Mouse (Mus musculus): ENCODE measurements around the gene Cfd.

Gene Cfd

DNA sequence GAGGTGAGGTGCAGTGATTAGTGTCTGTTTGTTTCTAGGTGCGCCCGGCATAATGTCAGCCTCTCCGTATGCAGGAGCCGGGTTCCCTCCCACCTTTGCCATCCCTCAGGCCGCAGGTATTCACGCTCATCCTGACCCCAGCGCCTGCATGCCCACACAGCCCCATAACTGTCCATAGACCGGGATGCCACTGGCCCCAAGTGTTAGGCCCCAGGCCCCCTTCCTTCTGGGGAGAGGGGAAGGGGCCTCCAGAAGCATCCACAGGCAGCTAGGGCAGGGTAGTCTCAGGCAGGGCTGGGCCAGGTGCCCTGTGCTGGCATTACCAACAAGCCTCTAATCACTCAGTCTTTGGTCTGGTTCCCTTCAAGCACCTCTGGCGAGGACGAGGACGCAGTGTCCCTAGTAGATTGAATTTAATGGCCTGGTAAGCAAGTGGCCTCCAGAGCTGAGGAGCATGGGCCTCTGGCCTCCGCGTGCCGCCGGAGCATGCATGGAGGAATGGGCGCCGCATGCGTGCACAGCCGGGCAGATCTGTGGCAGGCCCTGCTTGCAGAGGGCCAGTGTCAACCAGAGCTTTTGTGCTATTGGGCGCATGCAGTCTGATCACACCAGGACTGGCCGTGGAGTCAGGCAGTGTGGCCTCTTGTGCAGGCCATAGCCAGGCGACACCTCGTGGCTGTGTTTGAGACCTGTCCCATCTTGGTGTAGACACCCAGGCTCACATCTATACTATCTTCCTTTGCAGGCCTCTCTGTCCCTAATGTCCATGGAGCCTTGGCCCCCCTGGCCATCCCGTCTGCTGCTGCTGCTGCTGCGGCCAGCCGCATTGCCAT is 30.4 kb upstream of the Cfd start:
- in situ Hi-C loops (cut with MboI; ENCODE audit: low sequenced_read_pairs), result no loop called here

DNA sequence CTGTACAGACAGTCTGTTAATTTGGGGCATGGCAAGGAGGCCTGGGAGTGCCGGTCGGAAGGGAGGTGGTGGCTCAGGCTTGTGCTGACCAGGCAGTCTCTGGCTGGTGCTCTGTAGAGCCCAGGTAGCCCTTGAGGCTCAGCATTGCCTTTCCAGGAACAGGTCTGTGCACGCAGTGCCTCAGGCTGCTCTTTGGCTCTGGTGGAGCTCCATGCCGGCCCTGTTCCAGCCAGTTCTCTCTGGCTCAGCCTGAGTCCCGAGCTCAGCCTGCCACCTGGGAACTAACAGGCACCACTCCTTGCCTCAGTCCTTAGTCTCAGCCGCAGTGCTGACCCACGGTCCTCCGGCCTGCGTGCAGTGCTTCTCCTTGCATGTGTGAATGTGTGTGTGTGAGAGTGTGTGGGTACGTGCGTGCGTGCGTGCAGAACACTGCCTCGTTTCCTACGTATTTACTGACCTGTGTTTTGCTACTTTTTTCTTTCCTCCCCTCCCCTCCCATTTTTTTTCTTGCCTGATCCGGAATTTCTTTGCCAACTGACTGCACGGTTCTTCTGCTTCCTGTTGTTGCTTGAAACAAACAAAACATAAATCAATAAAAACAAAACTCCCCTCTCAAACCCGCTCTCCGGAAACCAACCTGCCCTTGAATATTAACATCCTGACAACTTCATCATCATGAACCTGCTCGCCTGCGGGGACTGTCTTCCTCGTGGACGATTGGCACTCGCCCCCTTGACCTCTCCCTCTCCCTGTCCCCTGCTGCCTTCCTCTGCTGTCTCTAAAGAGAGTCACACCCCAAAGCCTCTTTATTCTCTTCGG is 29.2 kb upstream of the Cfd start:
- in situ Hi-C loops (cut with MboI; ENCODE audit: low sequenced_read_pairs), result no loop called here

DNA sequence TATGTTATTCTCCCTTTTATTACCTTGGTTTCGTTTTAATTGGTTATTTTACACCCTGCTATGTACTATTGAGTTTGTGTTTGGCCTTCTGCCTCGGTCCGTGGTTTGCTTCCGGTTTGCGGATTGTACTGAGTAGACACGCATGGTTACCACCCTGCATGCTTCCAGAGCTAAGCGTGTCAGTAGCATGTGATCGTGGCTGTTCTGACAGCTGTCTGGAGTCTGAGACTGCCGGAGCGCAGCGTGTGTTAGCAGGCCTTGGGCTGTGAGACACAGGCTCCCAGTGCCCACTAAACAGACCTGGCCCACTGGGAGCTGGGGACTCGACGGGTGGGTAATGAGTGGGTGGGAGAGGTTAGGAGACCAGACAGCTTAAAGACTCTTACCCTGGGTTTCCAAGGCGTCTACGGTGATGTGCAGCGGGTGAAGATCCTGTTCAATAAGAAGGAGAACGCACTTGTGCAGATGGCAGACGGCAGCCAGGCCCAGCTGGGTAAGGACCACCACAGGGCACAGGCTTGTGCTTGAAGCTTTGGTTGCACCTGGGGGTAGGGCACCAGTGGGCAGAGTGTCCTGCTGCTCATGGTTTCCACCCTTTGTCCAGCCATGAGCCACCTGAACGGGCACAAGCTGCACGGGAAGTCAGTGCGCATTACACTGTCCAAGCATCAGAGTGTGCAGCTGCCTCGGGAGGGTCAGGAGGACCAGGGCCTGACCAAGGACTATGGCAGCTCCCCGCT is 28.4 kb upstream of the Cfd start:
- in situ Hi-C loops (cut with MboI; ENCODE audit: low sequenced_read_pairs), result no loop called here

DNA sequence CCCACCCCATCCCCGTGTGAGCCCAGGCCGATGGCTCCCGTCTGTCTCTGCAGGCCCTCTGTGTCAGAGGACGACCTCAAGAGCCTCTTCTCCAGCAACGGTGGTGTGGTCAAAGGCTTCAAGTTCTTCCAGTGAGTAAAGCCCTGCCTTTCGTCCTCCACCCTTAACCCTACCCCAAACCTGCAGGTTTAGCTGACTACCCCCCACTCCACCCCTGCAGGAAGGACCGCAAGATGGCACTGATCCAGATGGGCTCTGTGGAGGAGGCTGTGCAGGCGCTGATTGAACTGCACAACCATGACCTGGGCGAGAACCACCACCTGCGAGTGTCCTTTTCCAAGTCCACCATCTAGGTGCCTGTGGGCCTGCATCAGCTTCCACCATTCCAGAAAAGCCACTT is 27.7 kb upstream of the Cfd start:
- in situ Hi-C loops (cut with MboI; ENCODE audit: low sequenced_read_pairs), result no loop called here

- in situ Hi-C loops (cut with MboI; ENCODE audit: low sequenced_read_pairs), result no loop called here
These were observed 26.1 kb upstream of the Cfd start for GRCm38 (mm10) chr10:79864351-79865188.

GRCm38 (mm10) chr10:79865189-79865601 is 25.5 kb upstream of the Cfd start:
- in situ Hi-C loops (cut with MboI; ENCODE audit: low sequenced_read_pairs), result no loop called here

DNA sequence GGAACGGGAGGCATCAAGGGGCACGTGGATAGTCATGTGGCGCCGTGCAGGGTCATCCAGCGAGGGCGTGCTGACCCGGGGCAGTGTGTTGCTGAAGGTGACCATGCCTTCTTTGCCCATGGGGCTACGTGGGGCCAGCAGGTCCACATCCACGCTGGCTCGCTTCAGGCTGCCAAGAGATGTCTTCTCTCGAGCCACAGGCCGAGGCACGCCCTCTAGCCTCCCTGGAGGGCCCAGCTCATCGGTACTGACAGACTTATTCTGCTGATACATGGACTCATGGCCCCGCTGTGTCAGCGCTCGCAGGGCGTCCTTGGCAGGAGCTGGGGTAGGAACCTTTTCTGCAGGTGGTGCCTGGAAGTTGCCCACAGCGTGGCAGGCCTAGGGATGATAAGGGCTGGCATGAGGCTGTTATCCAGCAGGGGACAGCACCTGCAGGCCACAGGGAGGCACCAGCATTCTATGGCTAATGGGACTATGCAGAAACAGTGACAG is 24.8 kb upstream of the Cfd start:
- in situ Hi-C loops (cut with MboI; ENCODE audit: low sequenced_read_pairs), result no loop called here

DNA sequence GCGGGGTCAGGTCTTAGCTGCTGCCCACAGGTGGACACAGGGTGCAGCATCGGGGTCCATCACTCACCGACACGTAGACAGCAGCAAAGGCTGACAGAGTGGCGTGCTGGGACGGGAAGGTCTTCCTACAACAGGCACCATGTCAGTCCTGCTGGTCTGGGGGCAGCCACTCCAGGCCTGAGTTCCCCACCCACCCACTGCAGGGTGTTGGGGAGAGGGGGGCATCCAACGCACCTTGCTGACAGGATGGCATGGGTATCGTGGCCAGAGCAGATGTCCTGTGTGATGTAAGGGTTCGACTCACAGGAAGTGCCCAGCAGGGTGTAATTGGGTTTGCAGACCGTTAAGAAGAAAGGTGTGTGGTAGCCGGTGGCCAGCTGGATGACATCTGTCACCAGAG is 24.1 kb upstream of the Cfd start:
- in situ Hi-C loops (cut with MboI; ENCODE audit: low sequenced_read_pairs), result no loop called here

- in situ Hi-C loops (cut with MboI; ENCODE audit: low sequenced_read_pairs), result no loop called here
These were observed 18.8 kb upstream of the Cfd start for GRCm38 (mm10) chr10:79871845-79872244.

- in situ Hi-C loops (cut with MboI; ENCODE audit: low sequenced_read_pairs), result no loop called here
These were observed 17.8 kb upstream of the Cfd start for GRCm38 (mm10) chr10:79872862-79873261.

GRCm38 (mm10) chr10:79873313-79873712 is 17.3 kb upstream of the Cfd start:
- in situ Hi-C loops (cut with MboI; ENCODE audit: low sequenced_read_pairs), result no loop called here

- in situ Hi-C loops (cut with MboI; ENCODE audit: low sequenced_read_pairs), result no loop called here
These were observed 16.9 kb upstream of the Cfd start for GRCm38 (mm10) chr10:79873715-79874289.

DNA sequence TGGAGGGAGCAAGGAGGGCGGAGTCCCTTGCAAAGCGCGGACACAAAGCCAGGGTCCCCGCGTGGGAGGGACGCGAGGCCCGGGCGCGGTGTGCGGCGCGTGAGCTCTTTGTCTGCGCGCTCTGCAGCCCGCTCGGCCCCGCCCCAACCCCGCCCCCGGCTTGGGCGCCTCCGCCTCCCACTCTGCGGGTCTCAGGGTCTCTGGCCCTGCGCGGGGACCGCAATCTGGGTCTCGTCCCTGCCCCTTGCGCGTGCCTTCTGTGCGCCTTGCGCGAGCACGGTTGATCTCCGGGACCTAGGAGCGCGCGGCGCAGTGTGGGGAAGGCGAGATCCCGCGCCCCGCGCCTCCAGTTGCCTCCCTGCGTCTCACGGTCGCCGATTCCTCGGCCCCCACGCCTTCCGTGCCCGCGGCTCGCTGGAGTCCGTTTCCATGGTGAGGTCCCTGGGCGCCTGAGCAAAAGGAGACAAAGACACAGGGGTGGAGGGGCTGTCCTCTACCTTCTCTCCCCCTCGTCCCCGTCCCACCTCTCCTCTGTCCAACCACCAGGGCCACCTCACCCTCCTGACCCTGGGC is 16.3 kb upstream of the Cfd start, which contains the start of the genes Prtn3 and Plppr3:
TSS of gene Prtn3 (plus strand) at position 187 of the 573 bp plus-strand sequence.
TSS of gene Plppr3 (minus strand) at position 345 of the 573 bp plus-strand sequence.
- in situ Hi-C loops (cut with MboI; ENCODE audit: low sequenced_read_pairs), result no loop called here

GRCm38 (mm10) chr10:79877174-79877573 is 13.5 kb upstream of the Cfd start:
- in situ Hi-C loops (cut with MboI; ENCODE audit: low sequenced_read_pairs), result no loop called here

DNA sequence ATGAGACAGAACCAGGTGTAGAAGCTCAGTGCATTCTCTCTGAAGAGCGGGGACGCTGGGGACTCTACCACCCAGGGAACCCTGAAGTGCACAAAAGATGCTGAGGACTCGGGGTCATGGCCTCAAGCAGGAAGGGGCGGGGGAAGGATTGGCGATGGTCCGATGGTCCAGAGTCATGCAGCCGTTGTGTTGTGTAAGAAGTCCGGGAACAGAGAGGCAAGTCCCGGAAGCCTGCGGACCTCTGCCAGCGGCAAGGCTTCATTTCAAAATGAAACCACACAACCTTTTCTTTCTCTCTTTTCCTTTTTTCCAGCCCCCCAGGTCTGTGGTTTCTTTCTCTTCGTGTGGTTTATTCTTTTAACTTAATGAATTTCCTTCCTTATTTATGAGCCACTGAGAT is 12.9 kb upstream of the Cfd start:
- in situ Hi-C loops (cut with MboI; ENCODE audit: low sequenced_read_pairs), result no loop called here

DNA sequence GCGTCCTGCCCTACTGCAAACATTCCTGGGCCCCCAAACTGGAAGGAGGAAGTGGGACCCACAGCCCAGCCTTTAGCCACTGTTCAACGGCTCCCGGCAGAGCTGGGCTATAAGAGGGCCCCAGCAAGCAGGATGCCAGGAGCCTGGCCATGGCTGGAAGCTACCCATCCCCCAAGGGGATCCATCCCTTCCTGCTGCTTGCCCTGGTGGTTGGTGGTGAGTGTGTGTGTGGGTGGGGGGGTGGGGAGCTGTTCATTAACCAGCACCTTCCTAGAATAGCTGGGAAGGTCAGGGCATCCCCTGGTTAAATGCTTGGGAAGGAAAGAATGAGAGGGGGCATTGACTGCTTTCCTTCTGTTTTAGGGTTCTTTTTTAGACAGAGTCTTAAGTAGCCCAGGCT is 11.1 kb upstream of the Cfd start:
- in situ Hi-C loops (cut with MboI; ENCODE audit: low sequenced_read_pairs), result no loop called here

DNA sequence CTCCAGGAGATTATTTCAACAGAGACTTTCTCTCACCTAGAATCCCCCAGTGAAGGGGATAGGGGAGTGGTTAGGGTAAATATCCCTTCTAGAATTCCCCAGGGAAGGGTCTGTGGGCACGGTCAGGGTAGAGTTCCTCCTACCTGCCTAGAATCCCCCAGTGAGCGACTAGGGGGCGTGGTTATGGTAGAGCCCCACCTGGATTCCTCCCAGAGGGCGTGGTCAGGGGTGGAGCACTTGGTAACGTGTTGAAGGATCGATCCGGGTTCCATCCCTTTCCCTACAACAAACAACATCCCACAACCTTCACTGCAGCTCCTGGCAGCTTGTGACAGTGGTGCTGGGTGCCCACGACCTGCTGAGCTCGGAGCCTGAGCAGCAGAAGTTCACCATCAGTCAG is 9.9 kb upstream of the Cfd start:
- in situ Hi-C loops (cut with MboI; ENCODE audit: low sequenced_read_pairs), result no loop called here

DNA sequence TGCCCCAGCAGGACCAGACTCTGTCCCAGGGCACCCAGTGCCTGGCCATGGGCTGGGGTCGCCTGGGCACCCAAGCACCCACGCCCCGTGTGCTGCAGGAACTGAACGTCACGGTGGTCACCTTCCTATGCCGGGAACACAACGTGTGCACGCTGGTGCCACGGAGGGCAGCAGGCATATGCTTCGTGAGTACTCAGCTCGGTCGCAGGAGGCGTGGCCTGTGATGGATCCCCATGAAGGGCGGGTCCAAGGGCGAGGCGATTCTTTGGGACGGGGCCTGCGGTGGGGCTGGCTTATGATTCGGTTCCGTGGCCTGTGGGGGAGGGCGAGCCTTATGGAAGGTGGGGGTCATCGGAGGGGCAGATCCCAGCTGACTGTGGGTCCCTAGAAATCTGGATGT is 8.7 kb upstream of the Cfd start:
- in situ Hi-C loops (cut with MboI; ENCODE audit: low sequenced_read_pairs), result no loop called here

- in situ Hi-C loops (cut with MboI; ENCODE audit: low sequenced_read_pairs), result no loop called here
These were observed 7.2 kb upstream of the Cfd start for GRCm38 (mm10) chr10:79883297-79884084.
